Mouse (Mus musculus) kidney, postnatal 0 days (tissue): ENCODE results near the gene Hmgcr. TPM values are rescaled to one million over a fixed set of nuclear protein-coding genes. Genes with fewer than 3 reads are reported as not detected.
"Not testable (repeated sequence)": the region's sequence is repeated elsewhere in the genome, so short reads cannot be mapped to it uniquely, and the experiment has no call there.

Source experiments
- ATAC-seq: fragments of 200-750 bp; cut with Nextera tagmentation; replicated peaks from 2 replicates; pipeline ENCODE4 v1.8.0; 2017; ENCODE audit warnings: low read depth, moderate number of reproducible peaks, moderate TSS enrichment, moderate library complexity; ENCODE audit not compliant: low FRiP score
- DNase-seq: peaks from one replicate; pipeline ENCODE4 v3.0.0-alpha.2; 2016; ENCODE audit warnings: low spot score
- H3K27ac ChIP-seq: fragments of 300-500 bp; sonication (generic); 2 replicates; pipeline ENCODE4 v1.5.1; 2014; ENCODE audit warnings: mild to moderate bottlenecking
- H3K27me3 ChIP-seq: fragments of 300-500 bp; sonication (generic); 2 replicates; pipeline ENCODE4 v1.6.1; 2014; ENCODE audit warnings: low read length, mixed read lengths; ENCODE audit not compliant: insufficient read depth
- H3K36me3 ChIP-seq: fragments of 300-500 bp; sonication (generic); 2 replicates; pipeline ENCODE4 v1.6.1; 2014; ENCODE audit warnings: low read length, mixed read lengths; ENCODE audit not compliant: insufficient read depth
- H3K4me1 ChIP-seq: fragments of 300-500 bp; sonication (generic); replicated peaks from 2 replicates; pipeline ENCODE4 v1.6.1; 2014; ENCODE audit warnings: antibody characterized with exemption, low read length, mixed read lengths; ENCODE audit not compliant: insufficient read depth
- H3K4me2 ChIP-seq: fragments of 300-500 bp; sonication (generic); 2 replicates; pipeline ENCODE4 v1.6.1; 2014; ENCODE audit warnings: mild to moderate bottlenecking, low read length, moderate library complexity, mixed read lengths
- H3K4me3 ChIP-seq: fragments of 300-500 bp; sonication (generic); replicated peaks from 2 replicates; pipeline ENCODE4 v1.5.1; 2014; ENCODE audit warnings: low read depth, low read length
- H3K9ac ChIP-seq: fragments of 300-500 bp; sonication (generic); 2 replicates; pipeline ENCODE4 v1.6.1; 2014; ENCODE audit warnings: low read depth, low read length
- H3K9me3 ChIP-seq: fragments of 300-500 bp; sonication (generic); replicated peaks from 2 replicates; pipeline ENCODE4 v1.6.1; 2016; ENCODE audit warnings: low read length, inconsistent platforms, mixed read lengths
- CTCF ChIP-seq: IDR thresholded peaks from 2 replicates; pipeline ENCODE4 v1.5.1; 2016; ENCODE audit warnings: antibody characterized with exemption, low read depth, mild to moderate bottlenecking, moderate library complexity
- whole genome bisulfite sequencing: fragments of 180-500 bp; shearing (Covaris S2); extraction: QIAGEN DNeasy Blood & Tissue Kit; methylation state at CpG from one replicate; pipeline ENCODE4 v1.1.7; 2014; 5-methylcytosine and 5-hydroxymethylcytosine counted together
- polyA plus RNA-seq: library from polyadenylated mRNA; unstranded; fragments of >200 nt; fragmentation: Nextera tagmentation; extraction: Ambion mirVana; gene quantifications from 2 replicates; pipeline ENCODE4 v1.2.1, GENCODE M21; 2015

Gene Hmgcr
- polyA plus RNA-seq, 1 experiment from 2014 or later, result 36.7 TPM

DNA sequence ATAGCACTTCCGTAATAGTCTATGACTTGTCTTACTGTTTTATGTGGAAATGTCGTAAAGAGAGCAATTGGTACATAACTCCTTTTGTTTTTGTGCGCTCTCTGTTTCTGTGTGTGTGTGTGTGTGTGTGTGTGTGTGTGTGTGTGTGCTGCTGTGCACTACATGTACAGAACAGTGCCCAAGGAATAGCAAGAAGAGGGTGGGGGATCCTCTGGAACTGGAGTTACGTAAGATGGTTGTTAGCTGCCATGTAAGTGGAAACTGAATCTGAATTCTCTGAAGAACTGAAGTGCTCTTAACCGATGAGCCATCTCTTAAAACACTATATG, 1.1 kb upstream of the Hmgcr start:
- 92% methylated on average over 5 of the region's 5 CpGs for WGBS
- ATAC-seq (no peak), DNase-seq (no peak)
- Histone ChIP-seq H3K27me3 (no peaks in the 10 kb centered on the region), H3K9ac (no peak overlapping the region), H3K27ac (no peak overlapping the region), H3K9me3 (no peaks in the 10 kb centered on the region), H3K4me2 (no peak overlapping the region), H3K36me3 (no peaks in the 10 kb centered on the region), H3K4me3 (no peak overlapping the region), H3K4me1 (peaks cover 6% of the 10 kb centered on the region; the same call in 1 of the 2 replicates)
- TF ChIP-seq CTCF, result no peak

DNA sequence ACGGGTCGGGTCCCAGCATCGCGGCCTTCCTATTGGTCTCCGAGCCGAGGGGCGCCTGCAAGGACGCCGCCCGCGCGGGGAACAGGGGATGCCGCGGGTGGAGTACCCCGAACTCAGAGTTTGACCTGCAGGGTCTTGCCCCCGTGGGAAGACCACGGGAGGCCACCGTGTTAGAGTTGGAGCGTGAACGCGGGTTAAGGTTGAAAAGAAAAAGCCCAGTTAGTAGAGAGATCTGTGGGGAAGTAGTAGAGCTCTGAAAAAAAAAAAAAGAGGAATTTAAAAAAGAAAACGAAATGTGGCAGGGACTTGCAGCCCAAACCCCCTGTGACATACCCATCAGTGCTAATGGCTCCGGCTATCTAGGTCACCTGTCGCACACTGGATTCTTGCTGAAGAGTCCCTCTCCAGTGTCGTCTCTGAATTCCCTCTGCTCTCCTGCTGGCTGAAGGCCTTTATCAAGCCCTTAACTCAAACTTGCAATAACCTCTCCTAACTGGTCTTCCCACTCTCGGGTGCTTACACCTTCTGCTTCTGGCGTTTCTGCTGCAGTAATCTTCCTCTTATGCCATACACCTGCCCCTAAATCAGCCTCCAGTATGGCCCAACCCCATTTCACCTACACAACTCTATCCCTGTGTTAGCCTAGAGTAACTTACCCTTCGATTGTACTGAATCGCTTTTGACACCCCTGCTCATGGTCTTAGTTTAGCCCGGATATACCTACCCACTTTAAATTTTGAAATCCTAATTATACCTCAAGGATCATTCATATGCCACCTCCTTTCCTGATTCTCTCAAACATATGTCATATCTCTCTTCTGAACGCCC, 556 bp upstream of the Hmgcr start:
- 15% methylated on average over 31 of the region's 31 CpGs for WGBS
- DNase-seq, result peak; percentile 41
- Histone ChIP-seq H3K27ac (no peak overlapping the region), H3K4me3 (peak overlapping the region; percentile 89), H3K9me3 (no peaks in the 10 kb centered on the region), H3K9ac (peak overlapping the region; percentile 32; the same call in 1 of the 2 replicates), H3K4me2 (peak overlapping the region; percentile 83), H3K36me3 (no peaks in the 10 kb centered on the region), H3K4me1 (peaks cover 6% of the 10 kb centered on the region; the same call in 1 of the 2 replicates), H3K27me3 (no peaks in the 10 kb centered on the region)
- TF ChIP-seq CTCF, result 0 out of 2 replicates have a peak, but pooled peaks have one; percentile 13
- no peak for ATAC-seq

DNA sequence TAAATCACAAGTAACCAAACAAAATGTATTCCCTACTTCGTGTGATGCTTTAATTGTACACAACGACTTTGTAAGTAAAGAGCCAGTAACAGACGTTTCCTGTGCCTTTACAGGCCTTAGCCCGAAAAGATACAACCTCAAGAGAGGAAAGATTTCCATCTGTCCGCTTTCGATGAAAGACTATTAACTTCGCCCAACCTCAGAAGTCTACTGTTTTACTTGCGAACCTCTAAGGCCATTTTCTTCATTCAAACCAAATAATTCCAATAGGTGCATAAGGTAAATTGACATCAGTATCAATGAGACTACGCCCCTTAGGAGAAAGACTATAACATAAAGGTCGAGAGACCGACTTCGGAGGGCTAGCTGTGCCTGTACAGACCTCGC, 724 bp downstream of the Hmgcr start:
- peaks cover 7% of the 10 kb centered on the region for H3K36me3 ChIP-seq
- peak overlapping the region; percentile 90 for H3K9ac ChIP-seq
- H3K27me3 ChIP-seq, result no peaks in the 10 kb centered on the region
- peak overlapping the region; percentile 89; the same call in 1 of the 2 replicates for H3K27ac ChIP-seq
- peak overlapping the region; percentile 83 for H3K4me2 ChIP-seq
- WGBS, result 1% methylated on average over 13 of the region's 13 CpGs
- TF ChIP-seq CTCF, result no peak
- peaks cover 6% of the 10 kb centered on the region; the same call in 1 of the 2 replicates for H3K4me1 ChIP-seq
- H3K4me3 ChIP-seq, result peak overlapping the region; percentile 89
- no peaks in the 10 kb centered on the region for H3K9me3 ChIP-seq
- ATAC-seq (no peak), DNase-seq (no peak)

DNA sequence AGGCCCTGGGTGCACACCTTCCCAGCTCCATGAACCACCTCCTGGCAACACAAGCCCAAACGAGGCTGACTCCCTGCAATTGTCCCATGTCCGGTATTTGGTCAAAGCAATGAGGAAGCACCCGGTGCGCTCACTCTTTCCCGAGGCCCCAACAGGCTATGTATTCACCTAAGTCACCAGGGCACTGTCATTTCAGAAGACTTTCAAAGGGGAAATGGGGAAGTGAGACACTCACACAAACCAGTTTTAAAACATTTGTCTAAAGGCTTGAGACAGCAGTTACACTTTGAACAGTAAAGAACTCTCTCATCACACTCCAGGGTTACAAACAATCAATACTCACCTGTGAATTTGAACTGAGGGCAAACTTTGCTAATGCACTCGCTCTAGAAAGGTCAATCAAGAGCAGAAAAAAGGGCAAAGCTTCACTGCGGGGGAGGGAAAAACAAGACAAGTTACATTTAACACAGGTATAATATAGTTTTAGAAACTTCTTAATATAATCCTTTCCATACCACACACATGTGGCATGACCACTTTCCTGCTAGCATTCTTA, 6.2 kb downstream of the Hmgcr start:
- no peak for DNase-seq
- WGBS, result 94% methylated on average over 7 of the region's 7 CpGs
- Histone ChIP-seq H3K9me3 (no peaks in the 10 kb centered on the region), H3K27me3 (no peaks in the 10 kb centered on the region), H3K27ac (no peak overlapping the region), H3K36me3 (peaks cover 43% of the 10 kb centered on the region), H3K4me2 (no peak overlapping the region), H3K4me3 (no peak overlapping the region), H3K4me1 (no peaks in the 10 kb centered on the region), H3K9ac (no peak overlapping the region)
- TF ChIP-seq CTCF, result no peak
- ATAC-seq, result no peak

DNA sequence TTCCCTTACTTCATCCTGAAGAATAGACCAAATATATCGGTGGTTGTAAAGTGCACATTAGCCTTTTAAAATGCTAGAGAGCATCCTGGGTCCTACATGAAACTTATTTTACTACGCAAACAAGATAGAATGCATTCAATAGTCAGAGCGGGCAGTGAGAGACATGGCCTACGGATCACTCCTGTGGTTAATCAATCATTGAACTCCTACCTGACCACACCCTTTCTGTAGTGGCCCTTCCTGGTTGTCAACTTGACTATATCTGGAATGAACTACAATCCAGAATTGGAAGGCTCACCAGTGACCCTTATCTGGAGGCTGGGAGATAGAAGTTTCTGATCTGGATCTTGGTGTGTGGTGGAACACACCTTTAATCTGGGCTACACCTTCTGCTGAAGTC, 7.6 kb downstream of the Hmgcr start:
- not testable (repeated sequence) for H3K9me3 ChIP-seq, H3K4me2 ChIP-seq, H3K4me3 ChIP-seq, H3K27me3 ChIP-seq, DNase-seq, H3K27ac ChIP-seq, H3K9ac ChIP-seq, H3K4me1 ChIP-seq, ATAC-seq
- peaks cover 57% of the 10 kb centered on the region for H3K36me3 ChIP-seq
- 93% methylated on average over 4 of the region's 4 CpGs for WGBS

DNA sequence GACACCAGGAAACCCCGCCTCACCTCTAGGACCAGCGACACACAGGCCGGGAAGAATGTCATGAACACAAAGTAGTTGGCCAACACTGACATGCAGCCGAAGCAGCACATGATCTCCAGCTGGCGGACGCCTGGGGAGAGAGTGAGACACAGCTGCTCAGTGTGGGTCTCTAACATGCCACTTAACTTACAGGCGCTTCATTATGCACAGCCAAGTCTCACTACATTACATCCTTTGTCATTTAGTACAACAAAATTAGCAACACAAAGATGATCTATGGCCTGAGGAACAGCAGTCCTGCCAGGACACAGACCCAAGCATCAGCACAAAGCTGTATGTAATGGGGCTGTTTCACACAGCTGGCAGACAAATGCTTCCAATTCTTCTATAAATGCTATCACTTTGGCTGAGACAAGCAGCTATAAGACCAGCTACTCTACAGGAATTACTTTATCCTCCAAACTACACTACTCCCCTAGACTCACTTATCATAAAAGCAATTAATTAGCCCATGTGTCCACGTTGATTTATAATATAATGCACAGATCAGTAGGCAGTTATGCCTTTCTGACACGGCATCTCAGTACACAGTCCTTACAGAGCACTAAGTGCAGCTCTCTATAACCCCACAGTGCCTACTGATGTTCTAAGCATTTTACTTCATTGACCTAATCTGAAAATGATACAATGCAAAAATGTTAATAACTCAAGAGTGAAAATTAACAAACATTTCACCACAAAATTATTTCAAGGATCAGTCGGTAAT, 10.5 kb downstream of the Hmgcr start:
- no peak overlapping the region for H3K9ac ChIP-seq
- no peak overlapping the region for H3K4me3 ChIP-seq
- no peak for ATAC-seq
- no peak overlapping the region for H3K27ac ChIP-seq
- no peaks in the 10 kb centered on the region for H3K27me3 ChIP-seq
- H3K4me2 ChIP-seq, result no peak overlapping the region
- no peaks in the 10 kb centered on the region for H3K9me3 ChIP-seq
- no peak for DNase-seq
- no peaks in the 10 kb centered on the region for H3K4me1 ChIP-seq
- WGBS, result 82% methylated on average over 10 of the region's 10 CpGs
- H3K36me3 ChIP-seq, result peaks cover 75% of the 10 kb centered on the region
- no peak for TF ChIP-seq CTCF
